Mouse (Mus musculus): ENCODE measurements around the gene Mbd6. TPM values are rescaled to one million over a fixed set of nuclear protein-coding genes. Genes with fewer than 3 reads are reported as not detected.
"Not testable (repeated sequence)": the region's sequence is repeated elsewhere in the genome, so short reads cannot be mapped to it uniquely, and the experiment has no call there.

The Mbd6 gene
- 10 to 100 TPM in 1 of 3 experiments, 1 to 10 TPM in 2; 4.0 to 11.8 (median 6.4) TPM for polyA plus RNA-seq (2017; shearing (Covaris generic))

DNA sequence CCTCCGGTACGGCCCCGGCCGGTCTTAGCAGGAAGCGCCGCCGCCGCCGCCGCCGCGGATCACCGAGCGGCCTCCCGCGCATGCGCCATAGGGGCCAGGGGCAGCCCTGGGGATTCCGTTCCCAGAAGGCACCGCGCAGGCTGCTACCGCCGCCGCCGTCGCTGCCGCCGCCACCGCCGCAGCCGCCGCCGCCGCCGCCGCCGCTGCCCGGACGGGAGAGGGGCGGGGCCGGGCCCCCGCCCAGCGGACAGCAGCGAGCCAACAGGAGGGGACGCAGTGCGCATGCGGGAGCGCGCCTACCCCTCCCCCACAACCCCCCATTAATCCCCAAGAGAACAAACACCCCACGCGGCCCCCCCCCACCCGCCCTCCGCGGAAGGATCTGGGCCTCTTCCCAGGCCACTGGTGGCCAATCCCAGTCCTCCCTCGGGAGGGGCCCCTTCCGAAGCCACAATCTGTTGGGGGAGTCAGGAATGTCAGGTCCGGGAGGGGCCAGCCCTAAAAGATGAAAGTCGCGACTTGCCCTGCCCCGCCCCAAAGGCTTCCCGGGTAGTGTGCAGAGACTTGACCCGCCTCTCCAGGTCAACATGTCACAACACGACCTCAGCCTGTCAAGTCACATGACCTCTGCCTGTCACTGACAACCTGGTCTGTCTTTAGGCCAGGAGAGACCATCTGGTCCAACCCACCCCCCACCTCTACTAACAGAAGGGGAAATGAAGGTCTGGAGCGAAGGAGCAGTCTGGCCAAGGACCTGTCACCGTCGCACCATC, at the start of gene Mbd6:
Mbd6 (minus strand) TSS at position 219 of the 773 bp plus-strand sequence.
- ATAC-seq = peak; percentile 28

DNA sequence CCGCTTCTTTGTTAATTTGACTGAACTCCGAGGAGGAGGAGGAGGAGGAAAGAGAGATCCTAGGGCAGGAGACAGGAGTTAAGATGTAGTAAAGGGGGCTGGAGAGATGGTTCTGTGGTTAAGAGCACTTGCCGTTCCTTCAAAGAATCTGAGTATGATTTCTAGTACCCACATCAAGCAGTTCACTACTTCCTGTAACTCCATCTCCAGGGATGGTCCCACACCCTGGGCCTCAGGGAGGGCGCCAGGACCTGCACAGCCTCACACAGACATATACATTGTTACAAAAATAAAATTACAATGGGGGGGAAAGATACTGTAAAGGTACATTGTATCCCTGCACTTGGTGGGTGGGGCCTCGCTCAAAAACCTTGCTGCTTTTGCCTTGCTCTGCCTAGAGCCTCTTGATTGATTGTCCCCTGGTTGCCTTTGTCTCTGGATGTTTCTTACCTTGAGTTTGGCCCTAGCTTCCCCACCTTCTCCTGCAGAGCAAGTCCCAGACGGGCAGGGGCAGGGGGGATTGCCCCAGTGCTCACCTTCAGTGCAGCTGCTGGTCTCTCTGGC, 48.8 kb upstream of the Mbd6 start:
- ATAC-seq = peak; percentile 33

- ATAC-seq = no peak
These were observed 48.1 kb upstream of the Mbd6 start for GRCm38 (mm10) chr10:127336952-127337351.

DNA sequence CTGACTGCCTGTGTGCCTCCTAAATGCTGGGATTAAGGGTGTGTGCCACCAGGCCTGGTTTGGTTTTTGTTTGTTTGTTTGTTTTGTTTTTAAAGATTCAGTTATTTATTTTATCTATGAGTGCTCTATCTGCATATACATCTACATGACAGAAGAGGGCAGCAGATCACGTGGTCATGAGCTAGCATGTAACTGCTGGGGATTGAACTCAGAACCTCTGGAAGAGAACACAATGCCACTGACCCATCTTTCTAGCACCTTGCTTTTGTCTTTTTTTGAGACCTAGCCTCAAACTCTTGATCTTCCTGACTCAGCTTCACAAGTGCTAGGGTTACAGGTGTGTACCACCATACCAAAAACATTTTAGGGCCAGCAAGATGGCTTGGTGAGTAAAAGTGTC, 46.5 kb upstream of the Mbd6 start:
- no peak for ATAC-seq

DNA sequence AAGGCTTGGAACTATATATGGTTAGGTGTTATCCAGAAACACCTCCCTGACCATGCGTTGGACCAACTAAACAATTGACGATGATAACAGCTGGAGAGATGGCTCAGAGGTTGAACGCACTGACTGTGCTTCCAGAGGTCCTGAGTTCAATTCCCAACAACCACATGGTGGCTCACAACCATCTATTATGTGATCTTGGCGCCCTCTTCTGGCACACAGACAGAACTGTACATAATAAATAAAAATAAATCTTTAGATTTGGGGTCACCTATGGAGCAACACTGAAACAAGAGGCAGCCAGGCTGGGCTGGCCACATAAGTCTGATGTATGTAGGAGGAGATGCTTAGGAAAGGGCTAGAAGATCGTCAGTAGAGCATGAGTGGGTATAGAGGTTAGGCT, 44.3 kb upstream of the Mbd6 start:
- no peak for ATAC-seq

DNA sequence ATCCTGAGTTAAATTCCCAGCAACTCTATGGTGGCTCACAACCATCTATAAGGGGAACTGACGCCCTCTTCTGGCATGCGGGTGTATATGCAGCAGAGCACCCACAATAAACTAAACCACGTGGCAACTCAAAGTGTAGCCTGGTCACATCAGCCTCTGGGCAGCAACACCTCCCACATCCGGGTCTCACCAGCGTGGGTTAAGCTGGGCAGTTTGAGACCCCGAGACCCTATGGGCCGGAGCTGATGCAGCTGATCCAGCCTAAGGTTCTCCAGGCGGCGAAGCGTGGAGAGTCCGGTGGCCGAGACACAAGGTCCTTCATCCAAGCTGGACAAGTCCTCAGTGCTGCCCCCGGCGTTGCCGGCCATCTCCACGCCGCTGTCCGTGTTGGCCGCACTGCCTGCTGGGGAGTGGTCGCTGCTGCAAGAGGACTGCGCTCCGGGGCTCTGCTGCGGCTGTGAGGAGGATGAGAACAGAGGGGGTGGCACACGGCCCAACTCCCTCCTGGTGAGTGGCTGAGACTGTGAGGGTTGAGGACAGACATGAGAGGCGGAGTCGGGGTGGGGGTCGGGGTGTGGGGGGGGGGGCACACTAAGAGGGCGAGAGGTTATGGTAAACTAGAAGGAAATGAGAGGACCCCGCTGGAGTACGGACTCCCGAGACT, 43.5 kb upstream of the Mbd6 start:
- ATAC-seq = no peak

- ATAC-seq = no peak
These were observed 41.4 kb upstream of the Mbd6 start for GRCm38 (mm10) chr10:127330212-127330611.

DNA sequence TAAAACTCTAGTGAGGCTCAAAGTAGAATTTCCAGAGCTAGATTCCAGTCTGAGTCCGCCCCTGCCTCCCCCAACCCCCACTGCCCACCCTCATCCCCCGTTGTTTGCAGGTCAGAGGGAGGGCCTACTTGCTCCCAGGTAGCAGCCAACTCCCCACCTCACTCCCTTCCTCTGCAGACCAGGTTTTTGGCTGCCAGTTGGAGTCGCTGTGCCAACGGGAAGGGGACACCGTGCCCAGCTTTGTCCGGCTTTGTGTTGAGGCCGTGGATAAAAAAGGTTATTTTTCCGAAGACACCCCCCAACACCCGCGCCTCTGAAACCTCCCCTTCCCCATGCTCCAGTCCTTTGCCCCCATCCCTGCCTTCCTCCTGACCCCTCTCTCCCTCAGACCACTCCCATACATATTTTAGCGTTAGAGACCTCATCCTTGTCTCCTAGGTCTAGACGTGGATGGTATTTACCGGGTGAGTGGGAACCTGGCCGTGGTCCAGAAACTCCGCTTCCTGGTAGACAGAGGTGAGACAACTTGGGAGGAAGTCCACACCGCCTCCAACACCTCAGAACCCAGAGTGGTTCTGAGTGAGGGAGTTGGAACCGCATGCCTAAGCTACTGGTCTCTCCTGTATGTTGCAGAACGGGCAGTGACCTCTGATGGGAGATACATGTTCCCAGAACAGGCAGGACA, 38.8 kb upstream of the Mbd6 start:
- ATAC-seq = no peak

GRCm38 (mm10) chr10:127326828-127327227, 38.0 kb upstream of the Mbd6 start:
- no peak for ATAC-seq

DNA sequence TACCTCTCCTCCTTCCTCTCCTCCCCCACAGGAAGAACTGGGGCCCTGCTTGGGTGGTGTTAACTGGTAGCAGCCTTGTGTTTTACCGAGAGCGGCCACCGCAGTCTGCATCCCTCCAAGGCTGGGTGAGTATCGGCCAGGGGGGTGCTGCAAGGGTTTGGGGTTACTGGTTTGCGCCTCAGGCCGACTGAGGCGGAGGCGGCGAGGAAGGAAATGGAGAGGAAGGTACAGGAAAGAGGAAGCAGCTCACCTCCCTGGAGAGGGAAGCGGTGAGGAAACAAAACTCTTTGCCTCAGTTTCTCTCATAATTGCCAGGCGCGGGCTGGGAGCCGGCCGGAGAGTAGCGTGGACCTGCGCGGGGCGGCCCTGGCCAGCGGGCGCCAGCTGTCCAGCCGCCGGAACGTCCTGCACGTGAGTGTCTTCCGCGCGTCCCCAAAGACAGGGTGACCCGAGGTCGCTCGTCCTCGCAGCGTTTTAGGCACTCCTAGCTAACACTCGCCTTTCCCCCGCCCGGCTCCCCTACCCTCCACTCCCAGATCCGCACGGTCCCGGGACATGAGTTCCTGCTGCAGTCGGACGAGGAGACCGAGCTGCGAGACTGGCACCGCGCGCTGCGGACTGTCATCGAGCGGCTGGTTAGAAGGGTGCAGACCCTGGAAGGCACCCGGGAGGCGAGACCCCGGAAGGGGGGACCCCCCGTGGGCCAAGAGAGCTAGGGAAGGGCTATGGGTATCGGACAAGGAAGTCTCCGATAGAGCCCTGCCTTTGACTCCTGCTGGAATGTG, 37.4 kb upstream of the Mbd6 start:
- ATAC-seq = peak; percentile 11

DNA sequence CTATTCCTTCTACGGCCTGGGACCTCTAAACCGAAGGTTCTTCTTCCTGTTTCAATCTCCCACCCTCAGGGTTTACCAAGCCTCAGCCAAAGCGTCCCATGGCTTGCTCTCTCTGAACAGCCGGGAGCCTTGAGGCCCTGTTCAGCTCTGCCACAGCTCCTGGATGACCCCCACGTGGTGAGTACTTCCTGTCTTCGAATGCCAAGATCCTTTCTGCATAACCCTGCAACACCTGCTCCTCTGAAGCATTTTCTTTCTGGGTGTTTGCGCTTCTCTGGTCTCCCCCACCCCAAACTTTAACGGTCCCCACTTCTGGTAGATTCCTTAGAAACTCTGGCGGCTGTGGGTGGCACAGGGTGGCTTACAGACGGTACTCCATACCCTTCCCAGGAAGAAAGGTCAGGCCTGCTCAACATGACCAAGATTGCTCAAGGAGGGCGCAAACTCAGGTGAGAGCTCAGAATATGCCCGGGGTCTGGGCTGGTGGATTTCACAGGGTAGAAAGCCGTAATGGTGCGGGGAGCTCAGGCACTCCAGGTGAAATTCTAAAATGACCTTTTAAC, 36.7 kb upstream of the Mbd6 start:
- peak; percentile 22 for ATAC-seq

GRCm38 (mm10) chr10:127324495-127324894, 35.7 kb upstream of the Mbd6 start:
- peak; percentile 72 for ATAC-seq

GRCm38 (mm10) chr10:127323131-127323855, 34.5 kb upstream of the Mbd6 start:
- no peak for ATAC-seq

DNA sequence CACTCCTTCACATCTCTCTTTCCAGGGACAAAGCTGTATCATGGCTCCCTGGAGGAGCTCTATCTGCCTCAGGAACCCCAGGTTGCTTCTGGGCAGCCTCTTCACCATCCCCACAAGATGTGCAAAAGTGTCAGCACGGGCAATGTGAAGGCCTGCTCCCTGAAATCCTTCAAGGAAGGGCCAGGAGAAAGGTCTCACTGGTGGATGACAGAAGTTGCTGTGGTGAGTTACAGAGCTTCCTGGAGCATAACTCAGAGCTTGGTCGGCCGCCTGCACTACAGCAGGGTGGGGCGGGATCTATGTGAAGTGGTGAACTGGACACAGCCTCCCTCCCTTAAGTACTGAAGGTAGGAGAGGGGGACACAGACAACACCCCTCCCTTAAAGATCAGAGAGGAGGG, 33.9 kb upstream of the Mbd6 start:
- no peak for ATAC-seq

DNA sequence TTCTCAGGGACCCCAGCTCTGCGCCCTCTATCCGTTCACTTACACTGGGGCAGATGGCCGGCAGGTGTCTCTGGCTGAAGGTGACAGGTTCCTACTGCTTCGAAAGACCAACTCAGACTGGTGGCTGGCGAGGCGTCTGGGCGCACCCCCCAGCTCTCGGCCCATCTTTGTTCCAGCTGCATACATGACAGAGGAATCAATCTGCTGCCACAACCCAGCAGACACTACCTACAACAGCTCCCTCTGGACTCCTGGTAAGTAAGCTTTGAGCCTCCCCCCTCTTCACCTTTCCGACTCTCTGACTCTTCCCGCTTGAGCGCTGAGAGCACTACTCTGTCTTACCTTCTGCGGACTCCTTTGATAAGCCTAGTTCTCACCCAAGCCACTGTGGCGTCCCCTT, 33.4 kb upstream of the Mbd6 start:
- ATAC-seq = no peak

GRCm38 (mm10) chr10:127321621-127322020, 32.8 kb upstream of the Mbd6 start, which contains the start of gene Arhgap9:
Arhgap9 (plus strand) TSS chr10:127321964.
- ATAC-seq = peak; percentile 74

GRCm38 (mm10) chr10:127319969-127320368, 31.2 kb upstream of the Mbd6 start:
- ATAC-seq = no peak

- no peak for ATAC-seq
These were observed 29.2 kb upstream of the Mbd6 start for GRCm38 (mm10) chr10:127318009-127318408.

DNA sequence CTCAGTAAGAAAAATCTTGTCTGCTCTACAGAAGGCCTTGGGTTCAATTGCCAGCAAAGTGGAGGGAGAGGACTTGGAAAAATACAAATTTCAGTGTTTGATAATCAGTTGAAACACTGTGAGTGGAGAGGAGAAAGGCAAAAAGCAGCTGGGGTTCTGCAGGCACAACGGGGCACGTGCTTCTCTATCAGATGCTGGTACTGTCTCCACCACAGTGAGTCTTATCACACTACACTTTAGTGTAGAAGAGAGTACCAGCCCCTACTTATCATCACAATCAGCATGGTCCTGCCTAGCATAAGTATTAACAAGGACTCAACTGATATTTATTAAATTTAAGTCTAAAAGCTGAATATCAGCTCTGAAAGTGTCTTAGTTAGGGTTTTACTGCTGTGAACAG, 28.5 kb upstream of the Mbd6 start:
- no peak for ATAC-seq

GRCm38 (mm10) chr10:127314950-127315349, 26.1 kb upstream of the Mbd6 start:
- not testable (repeated sequence) for ATAC-seq

DNA sequence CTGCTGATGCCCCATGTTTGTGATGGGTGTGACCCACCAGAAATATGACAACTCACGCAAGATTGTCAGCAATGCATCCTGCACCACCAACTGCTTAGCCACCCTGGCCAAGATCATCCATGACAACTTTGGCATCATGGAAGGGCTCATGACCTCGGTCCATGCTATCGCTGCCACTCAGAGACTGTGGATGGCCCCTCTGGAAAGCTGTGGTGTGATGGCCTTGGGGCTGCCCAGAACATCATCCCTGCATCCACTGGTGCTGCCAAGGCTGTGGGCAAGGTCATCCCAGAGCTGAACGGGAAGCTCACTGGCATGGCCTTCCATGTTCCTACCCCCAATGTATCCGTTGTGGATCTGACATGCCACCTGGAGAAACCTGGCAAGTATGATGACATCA, 24.7 kb upstream of the Mbd6 start:
- ATAC-seq = not testable (repeated sequence)

Measured in inflammation-experienced regulatory T-cells, adult 6 months (primary cell).